Mouse (Mus musculus) gastrocnemius, adult 8-10 months (tissue): ENCODE results near the gene 4933425L06Rik. TPM values are rescaled to one million over a fixed set of nuclear protein-coding genes. Genes with fewer than 3 reads are reported as not detected.

Experiments
- DNase-seq, 2 experiments: peaks; one replicate each; pipeline ENCODE4 v3.0.0; 2022; ENCODE audit warnings: low spot score in 2 of 2
- total RNA-seq, 4 experiments: library from RNA; stranded (reverse); gene quantifications; 2 replicates each; pipeline ENCODE4 v1.2.4; 2022

Gene 4933425L06Rik
- total RNA-seq, 4 experiments from 2014 or later, result not detected

DNA sequence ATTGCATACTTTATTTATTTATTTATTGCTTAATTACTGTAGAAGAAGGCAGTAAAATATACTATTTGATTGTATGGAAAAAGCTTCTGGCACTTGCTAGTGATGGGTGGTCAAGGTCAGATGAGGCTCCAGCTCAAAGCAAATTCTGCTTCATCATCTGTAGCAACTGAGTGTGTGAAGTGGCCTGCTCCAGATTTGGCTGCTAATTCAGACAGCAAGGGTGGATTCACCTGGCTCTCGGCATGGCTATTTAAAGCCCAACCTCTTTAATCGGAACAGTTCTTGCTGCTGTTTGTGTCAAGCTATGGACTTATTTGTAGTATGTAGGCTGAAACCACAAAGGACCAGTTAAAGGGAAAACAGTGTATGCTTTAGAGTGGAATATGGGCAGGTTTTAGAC is 50.9 kb downstream of the 4933425L06Rik start:
- no peak for DNase-seq

- no peak for DNase-seq
Observed at GRCm38 (mm10) chr13:105134397-105134796, 52.5 kb downstream of the 4933425L06Rik start.

- no peak for DNase-seq
Observed at GRCm38 (mm10) chr13:105139881-105140280, 58.0 kb downstream of the 4933425L06Rik start.

- DNase-seq, result no peak
Observed at GRCm38 (mm10) chr13:105146827-105147226, 64.9 kb downstream of the 4933425L06Rik start.

DNA sequence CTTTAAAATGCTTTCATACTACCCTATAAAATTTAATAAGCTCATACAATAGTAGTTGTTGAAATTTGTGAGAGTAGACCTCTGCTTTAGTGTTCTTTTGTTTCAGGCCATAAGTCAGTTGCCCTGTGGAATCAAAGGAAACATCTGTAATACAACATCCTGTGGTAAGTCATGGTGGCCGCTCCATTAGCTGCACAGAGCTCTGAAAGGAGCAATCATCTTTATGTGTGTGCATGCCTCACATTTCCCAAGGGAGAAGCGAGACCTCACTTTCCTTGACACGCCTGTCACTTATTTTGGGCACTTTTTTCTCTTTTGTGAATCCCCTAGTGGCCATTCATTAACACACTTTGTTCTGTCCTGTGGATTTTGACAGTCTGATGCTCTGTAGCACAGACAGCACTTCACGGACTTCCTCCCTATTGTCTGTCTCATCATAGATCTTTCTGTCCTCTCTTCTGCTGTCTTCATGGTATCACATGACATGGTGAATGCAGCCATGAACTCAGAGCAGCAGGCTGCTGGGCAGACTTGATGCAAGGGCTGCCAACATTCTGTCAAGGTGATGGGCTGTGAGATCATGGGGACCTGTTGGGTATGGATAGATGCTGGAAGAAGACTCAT is 66.0 kb downstream of the 4933425L06Rik start:
- no peak for DNase-seq

GRCm38 (mm10) chr13:105150006-105150405 is 68.1 kb downstream of the 4933425L06Rik start:
- no peak for DNase-seq

GRCm38 (mm10) chr13:105153955-105154354 is 72.0 kb downstream of the 4933425L06Rik start:
- DNase-seq, result no peak

- DNase-seq, result no peak
Observed at GRCm38 (mm10) chr13:105165441-105165840, 83.5 kb downstream of the 4933425L06Rik start.

Other genes starting within 250 kb of the 4933425L06Rik start
- gene Shisal2b, start 218.2 kb upstream of the 4933425L06Rik start, total RNA-seq, result not detected
- under 1 TPM; 0.61 to 0.80 (median 0.68) TPM for gene Rgs7bp, start 27.2 kb upstream of the 4933425L06Rik start, total RNA-seq
- gene Rnf180, start 212.7 kb downstream of the 4933425L06Rik start, total RNA-seq, result under 1 TPM in 3 of 4 experiments, not detected in 1; 0.16 to 0.22 (median 0.17) TPM